Comparison of ENCODE assay signal across 8 mouse cellular contexts in the genomic region with DNA sequence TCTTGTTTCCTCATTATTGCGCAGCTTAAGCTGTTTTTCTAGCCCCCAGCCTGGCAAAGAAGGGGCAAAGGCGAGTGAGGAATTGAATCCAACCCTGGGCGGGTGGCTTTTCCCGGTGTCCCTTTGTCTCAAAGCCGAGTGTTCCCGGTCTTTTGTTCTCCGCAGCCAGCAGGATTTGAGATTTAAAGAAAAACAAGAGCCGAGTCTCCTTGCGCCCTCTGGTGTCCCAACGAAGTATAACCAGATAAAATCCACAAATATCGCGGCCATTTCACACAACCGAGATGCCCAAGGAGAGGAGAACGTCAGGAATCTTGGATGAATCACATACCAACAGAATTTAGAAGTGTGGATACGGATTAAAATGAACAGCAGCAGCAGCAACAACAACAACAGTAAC. TPM values are rescaled to one million over a fixed set of nuclear protein-coding genes. Genes with fewer than 3 reads are reported as not detected.
DNase-seq lines count a peak whose midpoint lies in the region; ATAC-seq and TF ChIP-seq lines count a peak whose summit lies in the region.

No protein-coding gene starts in this region.

- TF ChIP-seq POLR2A in bone marrow, adult 2 months (IDR thresholded peaks at IDR 0.05; ENCODE audit: borderline replicate concordance, control insufficient read depth, low read depth, low read length): no peak
- TF ChIP-seq POLR2A in spleen, adult 2 months (IDR thresholded peaks at IDR 0.05; ENCODE audit: low read depth, low read length): no peak

- H3K4me3 ChIP-seq in bone marrow, adult 2 months (replicated peaks; ENCODE audit: control insufficient read depth, low read depth, low read length): peak overlapping the region; percentile 78
- H3K4me3 ChIP-seq in embryonic facial prominence, embryonic 14.5 days (ENCODE audit: low read depth, low read length): peak overlapping the region; percentile 28
- peak overlapping the region; percentile 41 for H3K4me3 ChIP-seq in limb, embryonic 13.5 days
- H3K4me3 ChIP-seq in midbrain, embryonic 15.5 days: peak overlapping the region; percentile 35
- peak overlapping the region; percentile 73 for H3K4me3 ChIP-seq in spleen, adult 2 months (ENCODE audit: extremely low read depth, insufficient read depth, insufficient read length)

- H3K4me2 ChIP-seq in embryonic facial prominence, embryonic 14.5 days (ENCODE audit: low read depth, low read length): peak overlapping the region; percentile 48
- peak overlapping the region; percentile 62 for H3K4me2 ChIP-seq in limb, embryonic 13.5 days (replicated peaks)
- peak overlapping the region; percentile 56 for H3K4me2 ChIP-seq in midbrain, embryonic 15.5 days

- DNase-seq in B cell, adult 2 months: peak; percentile 81
- peak; percentile 94 for DNase-seq in embryonic facial prominence, embryonic 14.5 days (ENCODE audit: low spot score)
- peak; percentile 90 for DNase-seq in heart, adult 8-10 months (ENCODE audit: low spot score)
- peak; percentile 86 to 93 for DNase-seq in kidney, adult 8-10 months
- DNase-seq in spleen, adult 2 months (ENCODE audit: low read depth in 1 of 2, low spot score in 2 of 2): peak in 1 of 2 experiments; percentile 56

- peaks cover 3% of the 10 kb centered on the region for H3K4me1 ChIP-seq in bone marrow, adult 2 months (ENCODE audit: control insufficient read depth, insufficient read depth, low read length)
- peaks cover 12% of the 10 kb centered on the region; the same call in 1 of the 2 replicates for H3K4me1 ChIP-seq in embryonic facial prominence, embryonic 14.5 days (ENCODE audit: control insufficient read depth, insufficient read depth, low read length)
- peaks cover 20% of the 10 kb centered on the region for H3K4me1 ChIP-seq in limb, embryonic 13.5 days
- H3K4me1 ChIP-seq in midbrain, embryonic 15.5 days: peaks cover 24% of the 10 kb centered on the region
- H3K4me1 ChIP-seq in spleen, adult 2 months (ENCODE audit: control insufficient read depth, insufficient read depth, insufficient read length): peaks cover 3% of the 10 kb centered on the region; the same call in 1 of the 2 replicates

- peak overlapping the region; percentile 66 for H3K9ac ChIP-seq in embryonic facial prominence, embryonic 14.5 days (ENCODE audit: low read depth, low read length)
- H3K9ac ChIP-seq in limb, embryonic 13.5 days: peak overlapping the region; percentile 78
- peak overlapping the region; percentile 67 for H3K9ac ChIP-seq in midbrain, embryonic 15.5 days

- 0 out of 2 replicates have a peak overlapping the region, but pooled peaks have one; percentile 17 for H3K27ac ChIP-seq in bone marrow, adult 2 months (ENCODE audit: control insufficient read depth, insufficient read depth, low read depth, low read length, poor library complexity)
- H3K27ac ChIP-seq in embryonic facial prominence, embryonic 14.5 days (replicated peaks; ENCODE audit: low read depth, low read length): peak overlapping the region; percentile 86
- H3K27ac ChIP-seq in limb, embryonic 13.5 days: peak overlapping the region; percentile 92
- peak overlapping the region; percentile 96 for H3K27ac ChIP-seq in midbrain, embryonic 15.5 days
- H3K27ac ChIP-seq in spleen, adult 2 months (ENCODE audit: insufficient read depth, low read length): peak overlapping the region; percentile 45; the same call in 1 of the 2 replicates

- peak; percentile 53 for TF ChIP-seq CTCF in bone marrow, adult 2 months (IDR thresholded peaks at IDR 0.05; ENCODE audit: control insufficient read depth, insufficient read depth, low read length)
- TF ChIP-seq CTCF in spleen, adult 2 months (IDR thresholded peaks at IDR 0.05; ENCODE audit: extremely low read depth, insufficient read depth, insufficient read length, insufficient replicate concordance): peak; percentile 43; the same call in 1 of the 2 replicates

- WGBS in bone marrow, adult 2 months: 0% methylated on average over 15 of the region's 15 CpGs
- under 1% methylated on average over 15 of the region's 15 CpGs for WGBS in embryonic facial prominence, embryonic 14.5 days
- WGBS in limb, embryonic 13.5 days: under 1% methylated on average over 15 of the region's 15 CpGs
- WGBS in midbrain, embryonic 15.5 days: under 1% methylated on average over 15 of the region's 15 CpGs
- under 1% methylated on average over 15 of the region's 15 CpGs for WGBS in spleen, adult 2 months

- no peaks in the 10 kb centered on the region for H3K9me3 ChIP-seq in embryonic facial prominence, embryonic 14.5 days (ENCODE audit: control insufficient read depth, low read length)
- H3K9me3 ChIP-seq in limb, embryonic 13.5 days: no peaks in the 10 kb centered on the region; the same call in 1 of the 2 replicates
- no peaks in the 10 kb centered on the region for H3K9me3 ChIP-seq in midbrain, embryonic 15.5 days

- H3K27me3 ChIP-seq in embryonic facial prominence, embryonic 14.5 days (replicated peaks; ENCODE audit: control insufficient read depth, insufficient read depth, low read length): no peaks in the 10 kb centered on the region
- no peaks in the 10 kb centered on the region for H3K27me3 ChIP-seq in limb, embryonic 13.5 days
- no peaks in the 10 kb centered on the region for H3K27me3 ChIP-seq in midbrain, embryonic 15.5 days (replicated peaks)
- H3K27me3 ChIP-seq in spleen, adult 2 months (ENCODE audit: control insufficient read depth, insufficient read depth, low read length): no peaks in the 10 kb centered on the region

- peak; percentile 74 for ATAC-seq in embryonic facial prominence, embryonic 14.5 days (ENCODE audit: low read depth)
- peak; percentile 21; the same call in 1 of the 2 replicates for ATAC-seq in limb, embryonic 13.5 days (ENCODE audit: low FRiP score, low read depth)
- ATAC-seq in midbrain, embryonic 15.5 days (replicated peaks): peak; percentile 66

- no peaks in the 10 kb centered on the region for H3K36me3 ChIP-seq in embryonic facial prominence, embryonic 14.5 days (ENCODE audit: control insufficient read depth, insufficient read depth, low read length)
- no peaks in the 10 kb centered on the region for H3K36me3 ChIP-seq in limb, embryonic 13.5 days
- H3K36me3 ChIP-seq in midbrain, embryonic 15.5 days (replicated peaks): no peaks in the 10 kb centered on the region
- H3K36me3 ChIP-seq in spleen, adult 2 months (ENCODE audit: control insufficient read depth, insufficient read depth, low read length): no peaks in the 10 kb centered on the region

RNA-seq across cellular contexts. Expression of a gene that starts 6.8 kb away (rescaled TPM):
- polyA plus RNA-seq in bone marrow, adult 2 months (2011; ENCODE audit: insufficient read depth, insufficient read length, low replicate concordance, missing spikeins): 212 and 250 TPM in 2 replicates
- 185 and 227 TPM in 2 replicates for polyA plus RNA-seq in embryonic facial prominence, embryonic 14.5 days (2014; fragmentation: Nextera tagmentation; extraction: Ambion mirVana)
- 10 to 100 TPM; 36.7 to 45.0 (median 41.1) TPM for total RNA-seq in heart, adult 8-10 months (2022)
- polyA plus RNA-seq in limb, embryonic 13.5 days (2015; fragmentation: Nextera tagmentation; extraction: Ambion mirVana): 273 and 275 TPM in 2 replicates
- polyA plus RNA-seq in midbrain, embryonic 15.5 days (2015; fragmentation: Nextera tagmentation; extraction: Ambion mirVana): 106 and 110 TPM in 2 replicates
- 37.0 and 65.6 TPM in 2 replicates for polyA plus RNA-seq in spleen, adult 2 months (2012; rRNA removed)

Comparison
In these comparisons a context has a peak if more than half of its experiments do, and no peak if none do; other contexts are left out.
1. H3K27ac ChIP-seq: peak in every context shown above with its lines; median percentile 96 in midbrain, embryonic 15.5 days; 92 in limb, embryonic 13.5 days; 86 in embryonic facial prominence, embryonic 14.5 days; 45 in spleen, adult 2 months; 17 in bone marrow, adult 2 months.
2. H3K4me3 ChIP-seq: peak in every context shown above with its lines; median percentile 78 in bone marrow, adult 2 months; 73 in spleen, adult 2 months; 41 in limb, embryonic 13.5 days; 35 in midbrain, embryonic 15.5 days; 28 in embryonic facial prominence, embryonic 14.5 days.
3. ATAC-seq: peak in every context shown above with its lines; median percentile 74 in embryonic facial prominence, embryonic 14.5 days; 66 in midbrain, embryonic 15.5 days; 21 in limb, embryonic 13.5 days.